Mouse (Mus musculus) erythroblast, embryonic 14.5 days (primary cell): ENCODE measurements around the gene Fam114a1.

ENCODE experiments used
- GATA1 ChIP-seq: IDR thresholded peaks from 2 replicates; pipeline ENCODE4 v1.6.1; 2012; ENCODE audit warnings: low read length, inconsistent platforms, mixed read lengths
- TAL1 ChIP-seq: IDR thresholded peaks from 3 replicates; pipeline ENCODE4 v1.6.1; 2012; ENCODE audit warnings: low read length, inconsistent platforms, mixed read lengths

DNA sequence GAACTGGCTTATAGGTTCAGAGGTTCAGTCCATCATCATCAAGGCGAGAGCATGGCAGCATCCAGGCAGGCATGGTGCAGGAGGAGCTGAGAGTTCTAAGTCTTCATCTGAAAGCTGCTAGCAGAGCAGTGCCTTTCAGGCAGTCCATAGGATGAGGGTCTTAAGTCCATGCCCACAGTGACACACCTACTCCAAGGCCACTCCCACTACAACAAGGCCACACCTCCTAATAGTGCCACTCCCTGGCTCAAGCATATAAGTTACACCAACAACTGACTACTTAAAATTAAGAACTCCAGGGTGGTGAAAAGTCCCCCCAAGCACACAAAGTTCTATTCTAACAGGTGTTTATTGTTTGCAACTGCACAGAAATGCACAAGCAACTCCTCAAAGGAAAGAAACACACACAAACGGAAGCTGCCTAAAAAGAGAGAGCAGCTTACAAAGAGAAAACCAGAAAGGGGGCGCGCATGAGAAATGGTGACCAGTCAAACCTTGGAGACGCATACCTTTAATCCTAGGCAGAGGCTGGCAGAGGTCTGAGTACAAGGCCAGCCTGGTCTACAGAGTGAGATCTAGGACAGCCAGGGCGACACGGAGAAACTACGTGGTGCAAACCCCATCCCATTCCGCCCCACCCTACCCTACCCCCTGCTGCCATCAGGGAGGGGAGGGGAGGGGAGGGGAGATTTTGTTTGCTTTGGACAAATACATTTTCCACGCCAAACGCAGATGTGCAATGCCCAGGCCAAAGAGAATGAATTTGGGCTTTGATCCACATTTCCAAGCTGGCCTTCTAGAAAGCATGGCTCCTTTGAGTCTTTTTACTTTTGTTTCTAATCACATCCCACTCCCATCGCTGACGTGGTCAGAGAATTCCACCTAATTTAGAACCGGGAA, 660 bp upstream of the Fam114a1 start:
- TF ChIP-seq GATA1 (no peak), TAL1 (no peak)
